Mouse (Mus musculus): ENCODE data around the gene Slc38a6. TPM values are rescaled to one million over a fixed set of nuclear protein-coding genes. Genes with fewer than 3 reads are reported as not detected.

Gene Slc38a6
- total RNA-seq, 2 experiments from 2014 or later: 1.7 to 3.6 TPM

- no peak for TF ChIP-seq CTCF (IDR thresholded peaks at IDR 0.05)
- Histone ChIP-seq H3K27ac (no peak overlapping the region), H3K4me3 (no peak overlapping the region)
- DNase-seq: no peak
- intact Hi-C loops (cut with DNase I): no loop called here
These were observed 64.4 kb downstream of the Slc38a6 start for GRCm38 (mm10) chr12:73350982-73351381.

GRCm38 (mm10) chr12:73351746-73352145 lies 65.2 kb downstream of the Slc38a6 start:
- TF ChIP-seq CTCF (IDR thresholded peaks at IDR 0.05): no peak
- Histone ChIP-seq H3K27ac (no peak overlapping the region; the same call in 1 of the 2 replicates), H3K4me3 (no peak overlapping the region)
- no peak for DNase-seq
- intact Hi-C loops (cut with DNase I): no loop called here

- intact Hi-C loops (cut with DNase I): no loop called here
- no peak for TF ChIP-seq CTCF (IDR thresholded peaks at IDR 0.05)
- Histone ChIP-seq H3K4me3 (no peak overlapping the region), H3K27ac (no peak overlapping the region)
- DNase-seq: peak; percentile 77
These were observed 66.8 kb downstream of the Slc38a6 start for GRCm38 (mm10) chr12:73353362-73353761.

- TF ChIP-seq CTCF (IDR thresholded peaks at IDR 0.05): no peak
- intact Hi-C loops (cut with DNase I): no loop called here
- Histone ChIP-seq H3K4me3 (no peak overlapping the region), H3K27ac (no peak overlapping the region)
- no peak for DNase-seq
These were observed 67.9 kb downstream of the Slc38a6 start for GRCm38 (mm10) chr12:73354521-73354920.

- intact Hi-C loops (cut with DNase I): no loop called here
- Histone ChIP-seq H3K27ac (no peak overlapping the region), H3K4me3 (no peak overlapping the region)
- DNase-seq: no peak
- no peak for TF ChIP-seq CTCF (IDR thresholded peaks at IDR 0.05)
These were observed 68.7 kb downstream of the Slc38a6 start for GRCm38 (mm10) chr12:73355084-73355775.

GRCm38 (mm10) chr12:73356696-73357095 lies 70.1 kb downstream of the Slc38a6 start:
- intact Hi-C loops (cut with DNase I): no loop called here
- H3K4me3 ChIP-seq: no peak overlapping the region
- no peak overlapping the region; the same call in 1 of the 2 replicates for H3K27ac ChIP-seq
- DNase-seq: no peak
- TF ChIP-seq CTCF (IDR thresholded peaks at IDR 0.05): no peak

GRCm38 (mm10) chr12:73357311-73357710 lies 70.7 kb downstream of the Slc38a6 start:
- Histone ChIP-seq H3K27ac (no peak overlapping the region), H3K4me3 (no peak overlapping the region)
- no peak for DNase-seq
- TF ChIP-seq CTCF (IDR thresholded peaks at IDR 0.05): no peak
- intact Hi-C loops (cut with DNase I): no loop called here

GRCm38 (mm10) chr12:73357736-73358135 lies 71.2 kb downstream of the Slc38a6 start:
- DNase-seq: no peak
- no peak for TF ChIP-seq CTCF (IDR thresholded peaks at IDR 0.05)
- Histone ChIP-seq H3K27ac (no peak overlapping the region), H3K4me3 (no peak overlapping the region)
- intact Hi-C loops (cut with DNase I): no loop called here

GRCm38 (mm10) chr12:73358640-73359039 lies 72.1 kb downstream of the Slc38a6 start:
- DNase-seq: peak; percentile 74
- H3K27ac ChIP-seq: no peak overlapping the region
- intact Hi-C loops (cut with DNase I): no loop called here
- no peak for TF ChIP-seq CTCF (IDR thresholded peaks at IDR 0.05)
- no peak overlapping the region for H3K4me3 ChIP-seq

GRCm38 (mm10) chr12:73359520-73359919 lies 72.9 kb downstream of the Slc38a6 start:
- Histone ChIP-seq H3K27ac (peak overlapping the region; percentile 3; the same call in 1 of the 2 replicates), H3K4me3 (no peak overlapping the region)
- intact Hi-C loops (cut with DNase I): no loop called here
- DNase-seq: no peak
- TF ChIP-seq CTCF (IDR thresholded peaks at IDR 0.05): no peak

- intact Hi-C loops (cut with DNase I): no loop called here
- H3K27ac ChIP-seq: no peak overlapping the region
- no peak overlapping the region for H3K4me3 ChIP-seq
- no peak for DNase-seq
- TF ChIP-seq CTCF (IDR thresholded peaks at IDR 0.05): no peak
These were observed 74.6 kb downstream of the Slc38a6 start for GRCm38 (mm10) chr12:73361201-73361600.

- TF ChIP-seq CTCF (IDR thresholded peaks at IDR 0.05): no peak
- H3K4me3 ChIP-seq: no peak overlapping the region
- intact Hi-C loops (cut with DNase I): no loop called here
- H3K27ac ChIP-seq: no peak overlapping the region
- no peak for DNase-seq
These were observed 76.8 kb downstream of the Slc38a6 start for GRCm38 (mm10) chr12:73363401-73363800.

GRCm38 (mm10) chr12:73363956-73364355 lies 77.4 kb downstream of the Slc38a6 start:
- no peak overlapping the region for H3K27ac ChIP-seq
- TF ChIP-seq CTCF (IDR thresholded peaks at IDR 0.05): no peak
- no peak overlapping the region for H3K4me3 ChIP-seq
- DNase-seq: no peak
- intact Hi-C loops (cut with DNase I): no loop called here

- no peak for DNase-seq
- no peak overlapping the region for H3K4me3 ChIP-seq
- TF ChIP-seq CTCF (IDR thresholded peaks at IDR 0.05): no peak
- intact Hi-C loops (cut with DNase I): no loop called here
- H3K27ac ChIP-seq: no peak overlapping the region
These were observed 80.0 kb downstream of the Slc38a6 start for GRCm38 (mm10) chr12:73366581-73366980.
